Mouse (Mus musculus): Measurements from ENCODE around the gene Optc. TPM values are rescaled to one million over a fixed set of nuclear protein-coding genes. Genes with fewer than 3 reads are reported as not detected.
A peak's percentile ranks its signal among the peaks of the same experiment; 100 is the strongest.

Gene Optc
- polyA plus RNA-seq, 1 experiment from 2014 or later = 2.2 TPM

GRCm38 (mm10) chr1:133920876-133921275, 13.1 kb upstream of the Optc start:
- H3K4me2 ChIP-seq (ENCODE audit: low read length) = no peak overlapping the region
- no peaks in the 10 kb centered on the region for H3K27me3 ChIP-seq (replicated peaks; ENCODE audit: control insufficient read depth, insufficient read depth, low read length)
- peaks cover 32% of the 10 kb centered on the region for H3K4me1 ChIP-seq (replicated peaks; ENCODE audit: control insufficient read depth, insufficient read depth, low read length)
- no peak overlapping the region for H3K4me3 ChIP-seq (replicated peaks; ENCODE audit: low read length)
- no peaks in the 10 kb centered on the region for H3K9me3 ChIP-seq (ENCODE audit: control insufficient read depth, low read length)
- H3K27ac ChIP-seq (ENCODE audit: low read length) = no peak overlapping the region
- 11% methylated on average over 3 of the region's 3 CpGs for WGBS
- ATAC-seq = no peak
- H3K9ac ChIP-seq (replicated peaks; ENCODE audit: low read depth, low read length) = no peak overlapping the region
- no peaks in the 10 kb centered on the region for H3K36me3 ChIP-seq (ENCODE audit: control insufficient read depth, insufficient read depth)

GRCm38 (mm10) chr1:133920401-133920800, 12.6 kb upstream of the Optc start:
- 11% methylated on average over 3 of the region's 3 CpGs for WGBS
- no peak overlapping the region for H3K9ac ChIP-seq (replicated peaks; ENCODE audit: low read depth, low read length)
- no peak overlapping the region for H3K4me3 ChIP-seq (replicated peaks; ENCODE audit: low read length)
- no peaks in the 10 kb centered on the region for H3K27me3 ChIP-seq (replicated peaks; ENCODE audit: control insufficient read depth, insufficient read depth, low read length)
- peaks cover 36% of the 10 kb centered on the region for H3K4me1 ChIP-seq (replicated peaks; ENCODE audit: control insufficient read depth, insufficient read depth, low read length)
- H3K4me2 ChIP-seq (ENCODE audit: low read length) = no peak overlapping the region
- H3K9me3 ChIP-seq (ENCODE audit: control insufficient read depth, low read length) = no peaks in the 10 kb centered on the region
- no peaks in the 10 kb centered on the region for H3K36me3 ChIP-seq (ENCODE audit: control insufficient read depth, insufficient read depth)
- no peak overlapping the region for H3K27ac ChIP-seq (ENCODE audit: low read length)
- ATAC-seq = no peak

- Histone ChIP-seq H3K4me3 (replicated peaks; ENCODE audit: low read length) (no peak overlapping the region), H3K27ac (ENCODE audit: low read length) (no peak overlapping the region), H3K27me3 (replicated peaks; ENCODE audit: control insufficient read depth, insufficient read depth, low read length) (no peaks in the 10 kb centered on the region), H3K9me3 (ENCODE audit: control insufficient read depth, low read length) (no peaks in the 10 kb centered on the region), H3K4me2 (ENCODE audit: low read length) (no peak overlapping the region), H3K36me3 (ENCODE audit: control insufficient read depth, insufficient read depth) (no peaks in the 10 kb centered on the region), H3K9ac (replicated peaks; ENCODE audit: low read depth, low read length) (no peak overlapping the region), H3K4me1 (replicated peaks; ENCODE audit: control insufficient read depth, insufficient read depth, low read length) (peaks cover 29% of the 10 kb centered on the region)
- WGBS = 26% methylated on average over 6 of the region's 6 CpGs
- ATAC-seq = peak; percentile 24; the same call in 1 of the 2 replicates
These were observed 10.3 kb upstream of the Optc start for GRCm38 (mm10) chr1:133918088-133918470.

DNA sequence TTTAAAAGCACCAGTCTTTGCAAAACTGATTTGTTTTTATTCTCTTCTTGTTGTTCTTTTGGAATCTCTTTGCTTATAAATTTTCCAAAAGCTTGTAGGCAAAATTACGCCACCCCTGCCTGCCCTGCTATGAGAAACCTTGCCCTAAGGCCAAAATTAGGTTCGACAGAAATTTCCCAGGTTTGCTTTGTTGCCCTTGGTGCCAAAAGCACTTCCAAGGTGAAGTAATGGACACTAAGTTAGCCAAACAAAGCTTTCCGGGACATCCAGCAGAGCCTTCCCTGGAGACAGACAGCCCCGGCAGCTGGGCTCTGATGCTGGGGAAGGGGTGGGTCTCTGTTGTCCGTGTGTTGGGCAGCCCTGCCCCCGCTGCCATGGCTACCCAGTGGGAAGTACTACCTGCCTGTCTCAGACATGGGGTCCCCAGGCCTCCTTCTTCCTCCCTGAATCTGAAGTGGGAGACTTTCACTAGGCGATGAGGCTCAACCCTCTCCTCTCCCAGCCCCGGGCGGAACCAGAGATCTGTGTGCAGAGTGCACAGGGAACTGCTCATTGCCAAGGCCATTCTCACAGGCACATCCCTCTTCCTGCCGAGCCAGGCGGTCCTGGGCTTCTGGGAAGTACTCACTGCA, 9.8 kb upstream of the Optc start:
- H3K36me3 ChIP-seq (ENCODE audit: control insufficient read depth, insufficient read depth) = no peaks in the 10 kb centered on the region
- no peak overlapping the region; the same call in 1 of the 2 replicates for H3K4me2 ChIP-seq (ENCODE audit: low read length)
- no peaks in the 10 kb centered on the region for H3K27me3 ChIP-seq (replicated peaks; ENCODE audit: control insufficient read depth, insufficient read depth, low read length)
- H3K4me3 ChIP-seq (replicated peaks; ENCODE audit: low read length) = no peak overlapping the region
- H3K9ac ChIP-seq (replicated peaks; ENCODE audit: low read depth, low read length) = no peak overlapping the region
- peaks cover 29% of the 10 kb centered on the region for H3K4me1 ChIP-seq (replicated peaks; ENCODE audit: control insufficient read depth, insufficient read depth, low read length)
- no peak for ATAC-seq
- H3K9me3 ChIP-seq (ENCODE audit: control insufficient read depth, low read length) = no peaks in the 10 kb centered on the region
- H3K27ac ChIP-seq (ENCODE audit: low read length) = no peak overlapping the region
- WGBS = 25% methylated on average over 11 of the region's 11 CpGs

DNA sequence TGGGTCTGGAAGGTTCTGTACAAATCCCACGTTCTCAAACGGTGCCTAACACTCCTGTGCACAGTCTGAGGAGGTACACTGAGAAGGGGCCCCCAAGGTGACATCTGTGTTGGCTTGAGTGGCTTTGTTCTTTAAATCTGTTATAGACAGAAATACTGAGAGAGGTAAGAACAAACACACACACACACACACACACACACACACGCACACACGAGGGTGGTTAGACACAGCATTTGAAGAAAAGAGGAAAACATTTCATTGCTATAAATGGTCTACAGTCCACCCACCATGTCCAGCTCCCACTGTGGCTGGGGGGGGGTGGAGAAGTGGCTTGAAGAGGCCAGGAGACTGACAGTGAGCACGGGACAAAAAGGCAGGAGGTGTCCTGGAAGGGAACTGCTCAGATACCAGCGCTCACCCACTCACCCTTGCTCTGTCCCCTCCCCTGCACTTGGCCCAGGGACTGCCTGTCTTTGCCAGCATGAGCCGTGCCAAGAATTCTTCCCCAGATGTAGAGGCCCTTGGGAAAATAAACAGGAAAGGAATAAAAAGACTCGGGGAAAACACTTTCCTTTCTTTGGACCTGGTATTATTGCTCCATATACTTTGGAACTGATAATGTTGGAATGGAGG, 8.0 kb upstream of the Optc start:
- H3K4me1 ChIP-seq (replicated peaks; ENCODE audit: control insufficient read depth, insufficient read depth, low read length) = peaks cover 22% of the 10 kb centered on the region
- no peak overlapping the region for H3K9ac ChIP-seq (replicated peaks; ENCODE audit: low read depth, low read length)
- H3K9me3 ChIP-seq (ENCODE audit: control insufficient read depth, low read length) = no peaks in the 10 kb centered on the region
- no peaks in the 10 kb centered on the region for H3K27me3 ChIP-seq (replicated peaks; ENCODE audit: control insufficient read depth, insufficient read depth, low read length)
- H3K36me3 ChIP-seq (ENCODE audit: control insufficient read depth, insufficient read depth) = no peaks in the 10 kb centered on the region
- no peak overlapping the region for H3K4me2 ChIP-seq (ENCODE audit: low read length)
- no peak overlapping the region for H3K4me3 ChIP-seq (replicated peaks; ENCODE audit: low read length)
- 40% methylated on average over 8 of the region's 8 CpGs for WGBS
- no peak overlapping the region for H3K27ac ChIP-seq (ENCODE audit: low read length)
- ATAC-seq = peak; percentile 49

DNA sequence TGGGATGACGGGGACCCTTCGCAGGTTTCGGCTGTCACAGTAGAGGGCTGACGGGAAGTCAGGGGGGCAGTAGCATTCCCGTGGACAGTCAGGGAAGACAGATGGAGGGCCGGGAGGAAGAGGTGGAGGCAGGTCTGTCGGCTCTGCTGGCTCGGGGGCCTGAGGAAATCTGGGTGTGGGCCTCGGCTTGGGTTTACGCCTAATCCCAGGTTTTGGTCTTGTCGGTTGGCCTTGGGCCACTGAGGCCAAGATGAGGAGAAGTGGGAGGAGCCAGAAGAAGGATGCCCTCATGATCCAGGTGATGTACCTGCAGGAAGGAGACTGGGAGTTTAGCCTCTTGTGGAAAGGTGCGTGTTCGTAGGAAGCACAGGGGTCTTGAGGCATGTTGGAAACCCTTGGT, 7.3 kb upstream of the Optc start:
- Histone ChIP-seq H3K27me3 (replicated peaks; ENCODE audit: control insufficient read depth, insufficient read depth, low read length) (no peaks in the 10 kb centered on the region), H3K9ac (replicated peaks; ENCODE audit: low read depth, low read length) (no peak overlapping the region), H3K4me3 (replicated peaks; ENCODE audit: low read length) (no peak overlapping the region), H3K27ac (ENCODE audit: low read length) (no peak overlapping the region), H3K9me3 (ENCODE audit: control insufficient read depth, low read length) (no peaks in the 10 kb centered on the region), H3K36me3 (ENCODE audit: control insufficient read depth, insufficient read depth) (no peaks in the 10 kb centered on the region), H3K4me2 (ENCODE audit: low read length) (no peak overlapping the region), H3K4me1 (replicated peaks; ENCODE audit: control insufficient read depth, insufficient read depth, low read length) (peaks cover 19% of the 10 kb centered on the region)
- ATAC-seq = no peak
- WGBS = 90% methylated on average over 13 of the region's 13 CpGs

- Histone ChIP-seq H3K4me2 (ENCODE audit: low read length) (no peak overlapping the region), H3K36me3 (ENCODE audit: control insufficient read depth, insufficient read depth) (no peaks in the 10 kb centered on the region), H3K9ac (replicated peaks; ENCODE audit: low read depth, low read length) (no peak overlapping the region), H3K4me1 (replicated peaks; ENCODE audit: control insufficient read depth, insufficient read depth, low read length) (peaks cover 29% of the 10 kb centered on the region), H3K27me3 (replicated peaks; ENCODE audit: control insufficient read depth, insufficient read depth, low read length) (no peaks in the 10 kb centered on the region), H3K4me3 (replicated peaks; ENCODE audit: low read length) (no peak overlapping the region), H3K27ac (ENCODE audit: low read length) (no peak overlapping the region), H3K9me3 (ENCODE audit: control insufficient read depth, low read length) (no peaks in the 10 kb centered on the region)
- 63% methylated on average over 6 of the region's 6 CpGs for WGBS
- no peak for ATAC-seq
These were observed 5.2 kb upstream of the Optc start for GRCm38 (mm10) chr1:133913018-133913417.

DNA sequence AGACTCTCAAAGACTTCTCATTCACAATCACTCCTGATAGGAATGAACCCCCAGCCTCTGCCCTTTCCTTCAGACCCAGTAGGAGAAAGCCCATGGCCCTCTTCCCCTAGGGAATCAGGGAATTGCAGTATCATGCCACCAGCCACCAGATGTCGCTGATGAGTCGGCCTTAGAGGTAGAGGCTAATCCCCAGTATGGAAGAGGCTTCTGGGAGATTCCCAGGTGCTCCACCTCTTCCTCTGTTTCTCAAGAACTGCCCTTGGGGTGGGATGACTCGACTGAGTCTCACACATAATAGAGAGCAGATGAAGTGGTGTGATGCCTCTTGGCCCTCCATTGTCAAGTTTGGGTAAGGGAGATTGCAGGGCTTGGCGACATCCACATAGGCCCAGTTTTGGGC, 3.7 kb upstream of the Optc start:
- no peak overlapping the region for H3K27ac ChIP-seq (ENCODE audit: low read length)
- H3K4me1 ChIP-seq (replicated peaks; ENCODE audit: control insufficient read depth, insufficient read depth, low read length) = peaks cover 37% of the 10 kb centered on the region
- H3K4me3 ChIP-seq (replicated peaks; ENCODE audit: low read length) = no peak overlapping the region
- no peak for ATAC-seq
- 26% methylated on average over 4 of the region's 4 CpGs for WGBS
- no peaks in the 10 kb centered on the region for H3K9me3 ChIP-seq (ENCODE audit: control insufficient read depth, low read length)
- no peaks in the 10 kb centered on the region for H3K36me3 ChIP-seq (ENCODE audit: control insufficient read depth, insufficient read depth)
- H3K27me3 ChIP-seq (replicated peaks; ENCODE audit: control insufficient read depth, insufficient read depth, low read length) = no peaks in the 10 kb centered on the region
- H3K4me2 ChIP-seq (ENCODE audit: low read length) = no peak overlapping the region
- H3K9ac ChIP-seq (replicated peaks; ENCODE audit: low read depth, low read length) = no peak overlapping the region

- no peak for ATAC-seq
- Histone ChIP-seq H3K36me3 (ENCODE audit: control insufficient read depth, insufficient read depth) (no peaks in the 10 kb centered on the region), H3K27me3 (replicated peaks; ENCODE audit: control insufficient read depth, insufficient read depth, low read length) (no peaks in the 10 kb centered on the region), H3K4me2 (ENCODE audit: low read length) (no peak overlapping the region), H3K9me3 (ENCODE audit: control insufficient read depth, low read length) (no peaks in the 10 kb centered on the region), H3K4me3 (replicated peaks; ENCODE audit: low read length) (no peak overlapping the region), H3K27ac (ENCODE audit: low read length) (no peak overlapping the region), H3K4me1 (replicated peaks; ENCODE audit: control insufficient read depth, insufficient read depth, low read length) (peaks cover 35% of the 10 kb centered on the region), H3K9ac (replicated peaks; ENCODE audit: low read depth, low read length) (no peak overlapping the region)
- 71% methylated on average over 4 of the region's 4 CpGs for WGBS
These were observed 3.2 kb upstream of the Optc start for GRCm38 (mm10) chr1:133911008-133911407.
